Mouse (Mus musculus) frontal cortex, postnatal 14 days (tissue): ENCODE measurements around the gene Arhgef33.
"Not testable (repeated sequence)": the region's sequence is repeated elsewhere in the genome, so short reads cannot be mapped to it uniquely, and the experiment has no call there.

Experiments used
- DNase-seq, 2 experiments: peaks; one replicate each; pipeline ENCODE4 v3.0.0; 2022; ENCODE audit warnings: low spot score in 2 of 2

Arhgef33 gene

GRCm38 (mm10) chr17:80345277-80345676 lies 38.1 kb downstream of the Arhgef33 start:
- DNase-seq = no peak

GRCm38 (mm10) chr17:80346591-80347125 lies 39.5 kb downstream of the Arhgef33 start:
- DNase-seq = no peak

- no peak for DNase-seq
These were observed 40.0 kb downstream of the Arhgef33 start for GRCm38 (mm10) chr17:80347234-80347633.

- DNase-seq = no peak
These were observed 53.0 kb downstream of the Arhgef33 start for GRCm38 (mm10) chr17:80360245-80360644.

GRCm38 (mm10) chr17:80367276-80367675 lies 60.1 kb downstream of the Arhgef33 start:
- no peak for DNase-seq

- DNase-seq = no peak
These were observed 61.4 kb downstream of the Arhgef33 start for GRCm38 (mm10) chr17:80368606-80369005.

- peak; percentile 76 to 82 for DNase-seq
These were observed 66.0 kb downstream of the Arhgef33 start, which contains the start of gene Gm10190 for GRCm38 (mm10) chr17:80372989-80373725. Gene Gm10190 (minus strand): TSS chr17:80373541.

GRCm38 (mm10) chr17:80373726-80374096 lies 66.5 kb downstream of the Arhgef33 start:
- no peak for DNase-seq

GRCm38 (mm10) chr17:80378386-80378785 lies 71.2 kb downstream of the Arhgef33 start:
- DNase-seq = not testable (repeated sequence)

GRCm38 (mm10) chr17:80385671-80386070 lies 78.5 kb downstream of the Arhgef33 start:
- DNase-seq = no peak

- DNase-seq = no peak
These were observed 82.8 kb downstream of the Arhgef33 start for GRCm38 (mm10) chr17:80390024-80390423.

- DNase-seq = peak in 1 of 2 experiments; percentile 28
These were observed 84.5 kb downstream of the Arhgef33 start for GRCm38 (mm10) chr17:80391423-80392403.

- DNase-seq = no peak
These were observed 91.0 kb downstream of the Arhgef33 start for GRCm38 (mm10) chr17:80398243-80398642.

- DNase-seq = no peak
These were observed 104.0 kb downstream of the Arhgef33 start for GRCm38 (mm10) chr17:80411182-80411581.

GRCm38 (mm10) chr17:80418572-80419210 lies 111.5 kb downstream of the Arhgef33 start:
- DNase-seq = no peak

- no peak for DNase-seq
These were observed 113.8 kb downstream of the Arhgef33 start for GRCm38 (mm10) chr17:80420998-80421397.

- peak; percentile 14 to 19 for DNase-seq
These were observed 119.0 kb downstream of the Arhgef33 start for GRCm38 (mm10) chr17:80426171-80426570.

GRCm38 (mm10) chr17:80426901-80427300 lies 119.7 kb downstream of the Arhgef33 start:
- DNase-seq = peak in 1 of 2 experiments; percentile 18

GRCm38 (mm10) chr17:80427966-80428365 lies 120.8 kb downstream of the Arhgef33 start:
- DNase-seq = no peak

GRCm38 (mm10) chr17:80431997-80432396 lies 124.8 kb downstream of the Arhgef33 start:
- no peak for DNase-seq

GRCm38 (mm10) chr17:80434430-80434829 lies 127.2 kb downstream of the Arhgef33 start:
- DNase-seq = no peak

- DNase-seq = no peak
These were observed 128.5 kb downstream of the Arhgef33 start for GRCm38 (mm10) chr17:80435680-80436079.
